Mouse (Mus musculus): Measurements from ENCODE around the gene Zdhhc7.

DNA sequence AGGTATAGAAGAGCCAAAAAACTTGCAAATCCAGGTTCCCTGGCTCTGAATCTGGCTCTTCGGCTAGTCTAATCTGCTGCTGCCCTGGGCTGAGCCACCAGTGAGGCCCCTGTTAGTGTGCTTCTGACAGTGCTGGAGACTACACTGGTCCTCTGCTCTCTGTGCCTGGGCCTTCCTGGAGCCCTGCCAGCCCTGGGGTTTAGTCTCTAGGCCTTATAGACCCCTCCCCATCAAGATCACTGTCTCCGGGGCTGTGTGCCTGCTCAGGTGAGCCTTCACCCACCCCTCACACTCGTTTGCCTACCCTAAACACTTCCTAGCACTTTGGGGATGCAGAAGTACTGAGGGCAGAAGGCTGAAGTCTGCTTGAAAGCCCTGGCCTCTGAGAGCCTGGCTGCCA, 18.1 kb upstream of the Zdhhc7 start:
- TF ChIP-seq POLR2A (IDR thresholded peaks at IDR 0.05; ENCODE audit: control insufficient read depth, extremely low read depth, insufficient read depth, low read length, poor library complexity) (no peak), CTCF (IDR thresholded peaks at IDR 0.05; ENCODE audit: borderline replicate concordance, control insufficient read depth, extremely low read depth, insufficient read depth, low read length, poor library complexity) (no peak)

All from thymus, adult 2 months (tissue).